Mouse (Mus musculus) spleen, adult 12 weeks (tissue): ENCODE measurements around the gene Tmem30c.
"Not testable (repeated sequence)": the region's sequence is repeated elsewhere in the genome, so short reads cannot be mapped to it uniquely, and the experiment has no call there.

Experiments
- DNase-seq: peaks from one replicate; pipeline ENCODE4 v3.0.0; 2022; ENCODE audit warnings: low spot score

Tmem30c gene

GRCm38 (mm10) chr16:57231937-57232310, 60.7 kb downstream of the Tmem30c start:
- not testable (repeated sequence) for DNase-seq

- peak; percentile 84 for DNase-seq
These were observed 61.4 kb downstream of the Tmem30c start, which contains the start of gene Tbc1d23 for GRCm38 (mm10) chr16:57231089-57231936. Gene Tbc1d23, minus strand, starts transcription at chr16:57231504.

GRCm38 (mm10) chr16:57226444-57226843, 66.2 kb downstream of the Tmem30c start:
- no peak for DNase-seq

- DNase-seq = no peak
These were observed 72.3 kb downstream of the Tmem30c start for GRCm38 (mm10) chr16:57220361-57220760.
